Mouse (Mus musculus) hindbrain, embryonic 12.5 days (tissue): ENCODE results near the gene Slc27a5. TPM values are rescaled to one million over a fixed set of nuclear protein-coding genes. Genes with fewer than 3 reads are reported as not detected.

Experiments used
- polyA plus RNA-seq: library from polyadenylated mRNA; unstranded; fragments of >200 nt; fragmentation: Nextera tagmentation; extraction: Ambion mirVana; gene quantifications from 2 replicates; pipeline ENCODE4 v1.2.1, GENCODE M21; 2016

The Slc27a5 gene
- polyA plus RNA-seq, 1 experiment from 2014 or later, result 0.26 TPM

Other genes starting within 250 kb of the Slc27a5 start
- 17.7 and 18.9 TPM in 2 replicates for gene Zscan18, start 194.6 kb downstream of the Slc27a5 start, polyA plus RNA-seq
- 26.6 TPM in 2 replicates for gene Zfp329, start 179.3 kb downstream of the Slc27a5 start, polyA plus RNA-seq
- 33.7 and 34.8 TPM in 2 replicates for gene Zfp110, start 163.4 kb downstream of the Slc27a5 start, polyA plus RNA-seq
- gene Zfp128, start 117.0 kb downstream of the Slc27a5 start, polyA plus RNA-seq, result 6.2 and 6.4 TPM in 2 replicates
- gene Zscan22, start 100.4 kb downstream of the Slc27a5 start, polyA plus RNA-seq, result 13.0 and 14.5 TPM in 2 replicates
- 497 and 613 TPM in 2 replicates for gene Rps5, start 75.9 kb downstream of the Slc27a5 start, polyA plus RNA-seq
- gene Rnf225, start 70.8 kb downstream of the Slc27a5 start, polyA plus RNA-seq, result 0.63 and 0.72 TPM in 2 replicates
- gene Zfp324, start 32.4 kb downstream of the Slc27a5 start, polyA plus RNA-seq, result 14.5 and 15.2 TPM in 2 replicates
- 14.8 and 16.2 TPM in 2 replicates for gene Zfp446, start 20.3 kb downstream of the Slc27a5 start, polyA plus RNA-seq
- 356 and 380 TPM in 2 replicates for gene Trim28, start 922 bp upstream of the Slc27a5 start, polyA plus RNA-seq
- 32.6 and 35.0 TPM in 2 replicates for gene Zbtb45, start 11.8 kb upstream of the Slc27a5 start, polyA plus RNA-seq
- gene Chmp2a, start 36.6 kb upstream of the Slc27a5 start, polyA plus RNA-seq, result 148 and 152 TPM in 2 replicates
- gene Ube2m, start 40.1 kb upstream of the Slc27a5 start, polyA plus RNA-seq, result 173 and 180 TPM in 2 replicates
- 4.9 and 5.7 TPM in 2 replicates for gene Mzf1, start 56.6 kb upstream of the Slc27a5 start, polyA plus RNA-seq
- not detected in 2 replicates for gene Vmn1r85, start 97.0 kb upstream of the Slc27a5 start, polyA plus RNA-seq
- not detected in 2 replicates for gene Vmn1r86, start 121.7 kb upstream of the Slc27a5 start, polyA plus RNA-seq
- not detected in 2 replicates for gene Vmn1r87, start 142.0 kb upstream of the Slc27a5 start, polyA plus RNA-seq
- gene Vmn1r88, start 161.4 kb upstream of the Slc27a5 start, polyA plus RNA-seq, result not detected in 2 replicates
- gene Vmn1r89, start 214.8 kb upstream of the Slc27a5 start, polyA plus RNA-seq, result not detected in 2 replicates